Mouse (Mus musculus): ENCODE data around the gene Olfr727. TPM values are rescaled to one million over a fixed set of nuclear protein-coding genes. Genes with fewer than 3 reads are reported as not detected.

The Olfr727 gene
- not detected in 2 replicates for polyA plus RNA-seq (2016; fragmentation: Nextera tagmentation; extraction: Ambion mirVana)

GRCm38 (mm10) chr14:50122886-50123285, at the start of gene Olfr727:
Gene Olfr727 (plus strand): TSS chr14:50123186.
- no peaks in the 10 kb centered on the region for H3K36me3 ChIP-seq
- no peak within 1 kb of the TSS for H3K27ac ChIP-seq
- H3K4me3 ChIP-seq = no peak within 1 kb of the TSS
- H3K27me3 ChIP-seq (ENCODE audit: low read depth, poor library complexity, severe bottlenecking) = no peaks in the 10 kb centered on the region
- H3K4me1 ChIP-seq = no peaks in the 10 kb centered on the region
- no peaks in the 10 kb centered on the region for H3K9me3 ChIP-seq (replicated peaks)
- 85% methylated on average over 1 of the region's 1 CpGs for WGBS
- DNase-seq (ENCODE audit: low spot score) = no peak

GRCm38 (mm10) chr14:50090853-50091252, 32.1 kb upstream of the Olfr727 start, which contains the start of gene Olfr726:
Gene Olfr726 (minus strand): TSS chr14:50090953.
- no peaks in the 10 kb centered on the region for H3K36me3 ChIP-seq
- H3K9me3 ChIP-seq (replicated peaks) = no peaks in the 10 kb centered on the region
- H3K27ac ChIP-seq = no peak within 1 kb of the TSS
- DNase-seq (ENCODE audit: low spot score) = no peak
- no peaks in the 10 kb centered on the region for H3K27me3 ChIP-seq (ENCODE audit: low read depth, poor library complexity, severe bottlenecking)
- H3K4me3 ChIP-seq = no peak within 1 kb of the TSS
- 69% methylated on average over 1 of the region's 1 CpGs for WGBS
- H3K4me1 ChIP-seq = no peaks in the 10 kb centered on the region

GRCm38 (mm10) chr14:50142580-50142979, 19.6 kb downstream of the Olfr727 start, which contains the start of gene Olfr728:
Gene Olfr728 (minus strand): TSS chr14:50142680.
- H3K36me3 ChIP-seq = no peaks in the 10 kb centered on the region
- no peaks in the 10 kb centered on the region for H3K27me3 ChIP-seq (ENCODE audit: low read depth, poor library complexity, severe bottlenecking)
- no peak for DNase-seq (ENCODE audit: low spot score)
- 96% methylated on average over 5 of the region's 5 CpGs for WGBS
- H3K4me1 ChIP-seq = no peaks in the 10 kb centered on the region
- H3K4me3 ChIP-seq = no peak within 1 kb of the TSS
- H3K27ac ChIP-seq = no peak within 1 kb of the TSS
- no peaks in the 10 kb centered on the region for H3K9me3 ChIP-seq (replicated peaks)

- H3K27me3 ChIP-seq (ENCODE audit: low read depth, poor library complexity, severe bottlenecking) = no peaks in the 10 kb centered on the region
- no peak for DNase-seq (ENCODE audit: low spot score)
- no peak within 1 kb of the TSS for H3K4me3 ChIP-seq
- H3K27ac ChIP-seq = no peak within 1 kb of the TSS
- H3K36me3 ChIP-seq = no peaks in the 10 kb centered on the region
- no peaks in the 10 kb centered on the region for H3K9me3 ChIP-seq (replicated peaks)
- no peaks in the 10 kb centered on the region for H3K4me1 ChIP-seq
These were observed 29.8 kb downstream of the Olfr727 start, which contains the start of gene Olfr729 for GRCm38 (mm10) chr14:50152810-50153209. Gene Olfr729 (minus strand): TSS chr14:50152910.

Other genes with a start within 250 kb of the Olfr727 start
- not detected in 2 replicates for gene Olfr722, start 221.2 kb upstream of the Olfr727 start, polyA plus RNA-seq (2016; fragmentation: Nextera tagmentation; extraction: Ambion mirVana)
- gene Olfr723, start 191.4 kb upstream of the Olfr727 start, polyA plus RNA-seq (2016; fragmentation: Nextera tagmentation; extraction: Ambion mirVana) = not detected in 2 replicates
- not detected in 2 replicates for gene Olfr724, start 159.9 kb upstream of the Olfr727 start, polyA plus RNA-seq (2016; fragmentation: Nextera tagmentation; extraction: Ambion mirVana)
- gene Olfr725, start 82.8 kb upstream of the Olfr727 start, polyA plus RNA-seq (2016; fragmentation: Nextera tagmentation; extraction: Ambion mirVana) = not detected in 2 replicates
- not detected in 2 replicates for gene Olfr726, start 32.2 kb upstream of the Olfr727 start, polyA plus RNA-seq (2016; fragmentation: Nextera tagmentation; extraction: Ambion mirVana)
- gene Olfr728, start 19.5 kb downstream of the Olfr727 start, polyA plus RNA-seq (2016; fragmentation: Nextera tagmentation; extraction: Ambion mirVana) = not detected in 2 replicates
- 0.03 TPM in 1 of 2 replicates, not detected in the other for gene Olfr729, start 29.7 kb downstream of the Olfr727 start, polyA plus RNA-seq (2016; fragmentation: Nextera tagmentation; extraction: Ambion mirVana)
- gene Olfr730, start 65.0 kb downstream of the Olfr727 start, polyA plus RNA-seq (2016; fragmentation: Nextera tagmentation; extraction: Ambion mirVana) = not detected in 2 replicates
- not detected in 2 replicates for gene Olfr731, start 118.7 kb downstream of the Olfr727 start, polyA plus RNA-seq (2016; fragmentation: Nextera tagmentation; extraction: Ambion mirVana)
- gene Olfr732, start 161.0 kb downstream of the Olfr727 start, polyA plus RNA-seq (2016; fragmentation: Nextera tagmentation; extraction: Ambion mirVana) = not detected in 2 replicates
- gene Olfr733, start 178.3 kb downstream of the Olfr727 start, polyA plus RNA-seq (2016; fragmentation: Nextera tagmentation; extraction: Ambion mirVana) = not detected in 2 replicates
- not detected in 2 replicates for gene Olfr734, start 203.6 kb downstream of the Olfr727 start, polyA plus RNA-seq (2016; fragmentation: Nextera tagmentation; extraction: Ambion mirVana)
- not detected in 2 replicates for gene Olfr735, start 225.7 kb downstream of the Olfr727 start, polyA plus RNA-seq (2016; fragmentation: Nextera tagmentation; extraction: Ambion mirVana)
- not detected in 2 replicates for gene Tlr11, start 234.7 kb downstream of the Olfr727 start, polyA plus RNA-seq (2016; fragmentation: Nextera tagmentation; extraction: Ambion mirVana)

Measured in limb, embryonic 10.5 days (tissue).